Mouse (Mus musculus): ENCODE measurements around the gene Cadm1. TPM values are rescaled to one million over a fixed set of nuclear protein-coding genes. Genes with fewer than 3 reads are reported as not detected.

Cadm1 gene
- total RNA-seq, 2 experiments from 2014 or later: 0.22 TPM

GRCm38 (mm10) chr9:47776941-47777919, 247.3 kb downstream of the Cadm1 start:
- peak; percentile 30; the same call in 1 of the 2 replicates for ATAC-seq (ENCODE audit: poor library complexity, severe bottlenecking)

DNA sequence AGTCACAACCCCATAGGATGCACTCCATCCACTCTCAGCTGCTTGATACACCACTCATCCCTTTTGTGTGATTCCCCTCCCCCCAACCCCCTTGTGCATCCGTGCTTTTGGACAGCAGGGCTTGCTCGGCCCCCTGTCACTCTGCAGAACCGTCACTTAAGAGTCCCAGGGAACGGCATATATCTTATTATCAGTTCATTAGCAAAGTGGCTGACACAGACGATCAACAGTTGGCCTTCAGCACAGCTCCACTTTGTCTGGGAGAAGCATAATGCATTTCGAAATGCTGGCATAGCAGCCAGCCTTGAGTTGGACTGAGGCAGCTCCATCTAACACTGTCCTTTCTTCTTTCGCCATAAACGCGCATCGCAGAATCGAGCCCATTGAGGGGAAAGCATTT, 248.5 kb downstream of the Cadm1 start:
- ATAC-seq (ENCODE audit: poor library complexity, severe bottlenecking): no peak

- ATAC-seq (ENCODE audit: poor library complexity, severe bottlenecking): no peak
Observed at GRCm38 (mm10) chr9:47779291-47779690, 249.3 kb downstream of the Cadm1 start.

- no peak for ATAC-seq (ENCODE audit: poor library complexity, severe bottlenecking)
Observed at GRCm38 (mm10) chr9:47786642-47787041, 256.7 kb downstream of the Cadm1 start.

DNA sequence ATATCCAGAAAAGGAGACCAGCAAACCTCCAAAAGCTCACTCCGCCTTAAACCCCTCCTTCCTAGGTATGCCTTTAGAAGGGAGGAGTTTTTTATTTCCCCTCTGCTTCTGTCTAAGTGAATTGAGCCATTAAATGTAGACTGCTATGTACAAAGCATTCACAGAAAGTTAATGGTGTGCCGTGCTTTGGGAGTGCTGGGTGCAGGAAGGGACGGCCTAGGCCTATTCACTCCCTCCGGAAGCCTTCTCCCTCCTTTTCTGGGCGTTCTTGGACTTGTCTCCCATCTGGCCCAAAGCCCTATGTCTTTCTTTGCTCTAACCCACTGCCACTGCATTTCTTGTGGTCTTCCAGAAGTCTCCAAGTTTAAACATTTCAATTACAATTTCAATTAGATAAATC, 268.5 kb downstream of the Cadm1 start:
- no peak for ATAC-seq (ENCODE audit: poor library complexity, severe bottlenecking)

DNA sequence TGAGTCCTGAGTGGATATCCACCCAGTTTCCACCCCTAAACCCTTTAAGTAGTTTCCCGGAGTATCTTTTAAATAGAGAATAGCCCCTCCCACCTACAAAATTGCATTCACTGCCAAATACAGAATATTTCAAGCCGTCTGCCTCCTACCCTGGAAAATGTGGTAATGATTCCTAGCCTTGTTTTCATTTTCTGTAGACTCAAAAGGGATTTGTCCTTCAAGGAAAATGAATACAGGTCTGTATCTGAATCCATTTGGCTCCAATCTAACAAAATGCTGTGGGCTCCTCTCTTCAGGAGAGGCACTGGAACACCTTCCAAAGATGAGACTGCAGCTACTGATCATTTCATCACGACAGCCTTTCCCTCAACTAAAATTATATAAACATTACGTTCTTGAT, 271.3 kb downstream of the Cadm1 start:
- no peak for ATAC-seq (ENCODE audit: poor library complexity, severe bottlenecking)

DNA sequence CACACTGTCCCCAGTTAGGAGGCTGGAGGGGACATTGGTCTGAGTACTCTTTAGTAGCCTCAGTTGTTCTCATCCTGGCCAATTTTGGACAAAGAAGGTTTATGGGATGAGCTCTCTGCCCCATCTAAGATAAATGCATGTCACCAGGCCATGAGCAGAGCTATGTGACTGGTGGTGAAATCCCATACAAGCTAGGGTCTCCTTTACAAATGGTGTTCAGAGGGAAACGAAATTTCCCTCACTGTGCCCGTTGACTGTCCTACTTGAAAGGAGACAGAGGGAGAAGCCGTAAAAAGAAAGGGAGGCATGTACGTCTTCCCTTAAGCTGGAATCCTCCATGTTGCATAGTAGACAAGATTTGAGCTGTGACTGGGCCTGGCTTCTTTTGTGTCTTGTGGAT, 272.6 kb downstream of the Cadm1 start:
- ATAC-seq (ENCODE audit: poor library complexity, severe bottlenecking): no peak

- ATAC-seq (ENCODE audit: poor library complexity, severe bottlenecking): no peak
Observed at GRCm38 (mm10) chr9:47803531-47804105, 273.6 kb downstream of the Cadm1 start.

DNA sequence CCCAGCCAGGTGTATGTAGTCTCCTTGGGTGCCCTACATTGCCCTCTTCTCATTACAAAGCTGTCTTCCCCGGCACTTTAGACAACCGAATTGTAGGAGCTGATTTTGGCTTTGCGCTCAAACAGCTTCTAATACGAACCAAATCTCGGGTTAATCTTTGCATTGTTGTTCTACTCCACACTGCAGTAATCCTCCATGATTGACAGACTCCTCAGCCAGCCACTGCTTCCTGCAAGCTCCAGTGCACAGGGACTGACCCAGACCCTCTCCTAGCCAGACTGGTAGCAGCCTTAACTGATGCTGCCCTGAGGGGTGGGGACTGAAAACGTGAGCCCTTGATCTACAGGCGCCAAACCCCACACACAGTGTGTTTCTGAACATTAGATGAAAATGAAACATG, 275.7 kb downstream of the Cadm1 start:
- no peak for ATAC-seq (ENCODE audit: poor library complexity, severe bottlenecking)

DNA sequence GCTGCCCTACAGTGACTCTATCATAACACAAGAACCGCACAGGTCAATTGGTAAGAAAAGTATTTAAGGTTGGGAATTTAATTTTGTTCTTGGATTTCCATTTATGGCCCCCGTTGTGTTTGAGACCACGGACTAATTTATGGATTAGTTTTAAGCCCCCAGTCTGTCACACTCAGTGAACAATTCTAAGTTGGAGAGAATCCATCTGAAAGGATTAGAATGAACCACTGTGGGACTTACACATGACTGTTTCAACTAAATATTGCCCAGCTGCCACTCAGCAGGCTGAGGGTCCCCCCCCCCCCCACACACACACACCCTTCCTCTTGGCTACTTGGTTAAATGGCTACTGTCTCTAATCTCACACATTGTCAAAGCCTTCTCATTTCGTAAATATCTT, 295.7 kb downstream of the Cadm1 start:
- no peak for ATAC-seq (ENCODE audit: poor library complexity, severe bottlenecking)

- no peak for ATAC-seq (ENCODE audit: poor library complexity, severe bottlenecking)
Observed at GRCm38 (mm10) chr9:47828762-47829161, 298.8 kb downstream of the Cadm1 start.

- ATAC-seq (ENCODE audit: poor library complexity, severe bottlenecking): no peak
Observed at GRCm38 (mm10) chr9:47829204-47829603, 299.2 kb downstream of the Cadm1 start.

GRCm38 (mm10) chr9:47829846-47830245, 299.9 kb downstream of the Cadm1 start:
- no peak for ATAC-seq (ENCODE audit: poor library complexity, severe bottlenecking)

- no peak for ATAC-seq (ENCODE audit: poor library complexity, severe bottlenecking)
Observed at GRCm38 (mm10) chr9:47831412-47831811, 301.4 kb downstream of the Cadm1 start.

DNA sequence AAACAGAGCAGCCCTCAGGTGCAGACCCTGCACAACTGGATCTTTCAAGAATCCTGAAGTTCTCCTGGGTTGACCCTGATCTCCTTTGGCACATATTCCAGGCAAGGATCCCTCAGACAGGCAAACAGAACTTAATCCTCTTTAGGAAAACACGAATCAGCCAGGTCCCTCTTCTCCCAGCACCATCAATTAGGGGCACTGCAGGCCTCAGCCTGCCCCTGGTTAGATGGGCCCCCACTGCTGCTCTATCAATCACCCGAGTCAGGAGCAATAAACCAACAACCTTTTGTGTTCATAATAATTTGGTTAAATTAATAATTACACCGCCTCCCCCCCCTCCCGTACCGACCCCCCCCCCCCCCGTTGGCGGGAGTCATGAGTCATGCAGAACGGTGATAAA, 308.2 kb downstream of the Cadm1 start:
- ATAC-seq (ENCODE audit: poor library complexity, severe bottlenecking): no peak

DNA sequence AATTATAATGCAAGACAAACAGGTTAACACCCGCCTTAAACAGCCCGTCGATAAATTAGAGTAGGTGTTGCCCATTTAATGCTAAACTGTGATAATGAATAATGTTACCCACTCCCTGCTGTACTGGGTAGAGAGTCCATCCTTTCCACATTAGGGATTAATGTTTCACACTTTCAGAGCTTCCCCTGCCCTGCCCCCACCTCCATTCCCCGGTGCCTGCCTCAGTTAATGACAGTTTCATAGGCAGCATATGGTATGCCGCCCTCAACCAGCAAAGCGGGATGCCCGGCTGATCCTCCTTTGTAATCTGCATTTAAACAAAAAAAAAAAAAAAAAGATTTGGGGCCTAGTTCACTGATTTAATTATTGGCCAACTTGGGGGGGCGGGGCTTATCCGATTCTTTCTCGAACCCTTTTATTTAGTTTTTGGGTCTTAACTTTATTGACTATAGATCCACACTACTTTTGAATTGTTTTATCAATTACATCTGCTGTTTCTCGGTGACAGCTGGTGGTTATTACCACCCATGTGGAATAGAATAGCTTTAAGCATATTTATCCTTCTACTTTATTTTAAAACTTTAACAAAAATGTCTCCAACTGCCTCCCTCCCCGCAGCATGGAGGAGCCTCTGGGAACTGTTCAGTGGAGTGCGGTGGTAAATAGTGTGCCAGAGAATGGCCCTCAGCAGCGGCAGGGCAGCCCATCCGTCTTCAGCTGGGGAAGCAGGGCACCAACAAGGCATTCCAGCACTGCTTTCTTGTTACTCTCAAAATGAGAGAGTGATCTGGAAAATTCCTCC, 309.1 kb downstream of the Cadm1 start:
- no peak for ATAC-seq (ENCODE audit: poor library complexity, severe bottlenecking)

DNA sequence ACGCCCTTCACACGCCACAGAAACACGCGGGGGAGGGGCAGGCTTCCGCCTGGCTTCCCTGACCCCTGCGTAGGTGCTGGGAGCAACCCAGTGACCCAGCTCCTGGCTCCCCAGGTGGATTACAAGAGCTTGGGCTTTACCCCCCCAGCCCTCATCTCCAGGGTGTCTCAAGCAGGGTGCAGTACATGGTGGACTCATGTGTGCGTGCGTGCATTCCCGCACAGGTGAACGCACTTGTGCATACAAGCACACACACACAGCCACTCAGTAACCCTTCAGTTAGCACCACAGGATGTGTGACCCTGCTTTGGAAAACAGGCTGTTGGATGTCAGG, 309.7 kb downstream of the Cadm1 start:
- ATAC-seq (ENCODE audit: poor library complexity, severe bottlenecking): no peak

DNA sequence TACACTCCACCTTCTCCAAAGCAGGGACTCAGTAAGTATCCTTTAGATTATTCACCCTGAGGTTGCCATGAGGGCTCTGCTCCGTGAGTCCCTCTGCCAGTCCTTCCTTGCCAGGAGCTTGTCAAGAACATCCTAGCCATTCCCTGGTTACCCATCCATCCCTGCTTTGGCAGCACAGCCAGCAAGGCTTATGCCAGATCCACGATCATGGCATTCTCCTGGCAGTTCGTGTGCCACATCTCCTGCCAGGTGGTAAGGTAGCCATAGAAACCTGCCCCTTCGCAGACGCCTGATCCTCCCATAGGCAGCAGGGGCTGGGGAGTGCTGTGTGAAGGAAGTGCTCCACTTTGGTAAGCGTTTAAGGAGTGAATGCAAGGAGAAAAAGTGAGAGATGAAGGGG, 313.4 kb downstream of the Cadm1 start:
- no peak for ATAC-seq (ENCODE audit: poor library complexity, severe bottlenecking)

GRCm38 (mm10) chr9:47846275-47846674, 316.3 kb downstream of the Cadm1 start:
- ATAC-seq (ENCODE audit: poor library complexity, severe bottlenecking): no peak

DNA sequence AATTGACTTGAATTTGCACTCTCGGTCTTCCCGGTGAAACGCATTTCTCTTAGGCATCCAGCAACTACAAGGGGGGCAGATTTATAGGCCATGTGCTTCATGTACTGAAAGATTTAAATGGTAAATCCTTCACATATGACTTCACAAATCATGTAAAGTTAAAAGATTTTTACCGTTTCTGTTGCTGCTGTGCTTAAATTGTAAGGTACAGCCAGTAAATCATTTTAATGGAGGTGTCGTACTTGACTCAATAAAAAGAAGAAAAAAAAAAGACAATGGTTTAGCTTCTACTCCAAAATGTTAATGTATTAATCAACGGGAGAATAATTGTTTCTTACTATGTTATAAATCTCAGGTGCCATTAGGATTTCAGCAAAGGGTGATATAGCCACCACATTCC, 317.0 kb downstream of the Cadm1 start:
- ATAC-seq (ENCODE audit: poor library complexity, severe bottlenecking): no peak

DNA sequence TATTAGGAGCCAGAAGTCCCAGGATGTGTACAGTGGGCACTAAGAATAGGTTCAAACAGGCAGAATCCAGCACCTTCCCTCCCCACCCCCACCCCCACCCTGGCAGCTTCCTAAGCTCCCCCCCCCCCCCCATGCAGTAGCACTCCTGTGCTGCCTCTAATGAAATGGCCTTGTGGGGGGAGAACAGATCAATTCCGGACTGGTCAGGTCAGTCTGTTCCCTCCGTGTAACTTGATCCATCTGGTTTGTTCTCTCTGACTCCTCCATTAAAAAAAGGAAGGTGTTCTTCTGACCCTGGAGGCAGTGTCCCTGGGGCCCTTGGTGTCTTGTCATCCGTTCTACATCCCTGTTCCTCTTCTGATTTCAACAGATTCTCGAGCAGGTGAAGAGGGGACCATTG, 317.8 kb downstream of the Cadm1 start:
- no peak for ATAC-seq (ENCODE audit: poor library complexity, severe bottlenecking)

DNA sequence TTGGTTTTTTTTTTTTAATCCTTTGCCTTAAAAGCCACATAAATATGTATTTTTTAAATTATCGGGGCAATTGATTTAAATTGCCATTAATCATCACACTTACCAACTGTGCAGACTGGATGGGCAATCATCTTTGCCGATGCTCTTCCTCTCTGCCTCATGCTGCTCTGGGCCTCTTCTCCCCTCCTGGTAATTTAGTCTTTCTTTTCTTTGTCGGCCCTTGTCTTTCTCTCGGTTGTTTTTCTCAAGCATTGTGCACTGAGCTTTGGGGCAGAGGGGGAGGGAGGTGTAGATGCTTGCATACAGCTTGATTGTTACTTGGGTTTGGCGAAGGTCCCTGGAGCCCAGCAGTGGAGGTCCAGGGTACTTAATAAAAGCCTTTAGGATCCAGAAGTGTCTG, 318.8 kb downstream of the Cadm1 start:
- no peak for ATAC-seq (ENCODE audit: poor library complexity, severe bottlenecking)

All from megakaryocyte, adult 5-6 weeks (primary cell).